In the genomic region with DNA sequence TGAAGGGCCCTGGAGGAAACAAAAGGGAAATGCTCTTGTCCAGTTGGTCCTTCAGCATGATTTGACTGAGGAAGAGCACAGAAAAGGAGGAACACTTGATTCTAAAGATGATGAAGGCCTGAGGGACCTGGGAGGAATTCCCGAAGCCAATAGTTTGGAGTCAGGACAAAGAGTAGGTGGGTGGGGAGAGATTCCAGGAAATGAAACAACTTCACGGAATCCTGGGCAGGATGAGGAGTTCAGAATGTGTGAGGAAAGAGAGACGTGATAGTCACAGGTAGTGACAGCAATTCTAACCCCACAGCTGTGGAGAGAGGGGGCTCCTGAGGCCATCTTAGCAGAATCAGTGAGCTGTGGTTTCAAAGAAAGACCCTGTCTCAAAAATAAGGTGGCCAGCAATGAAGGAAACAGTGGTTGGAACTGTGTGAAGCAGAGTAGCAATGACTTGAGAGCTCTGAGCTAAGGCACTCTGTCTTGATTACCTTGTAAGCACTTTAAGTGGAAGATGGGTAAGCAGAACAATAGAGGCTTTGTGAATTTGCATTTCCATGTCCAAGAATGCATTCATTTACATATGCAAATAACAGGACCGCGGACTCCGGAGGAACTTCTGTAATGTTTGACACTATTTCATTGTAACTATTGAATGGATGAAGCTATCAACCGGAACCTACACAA, we compare ENCODE assay signal across 24 mouse cellular contexts. TPM values are rescaled to one million over a fixed set of nuclear protein-coding genes. Genes with fewer than 3 reads are reported as not detected.
DNase-seq lines count a peak whose midpoint lies in the region; ATAC-seq and TF ChIP-seq lines count a peak whose summit lies in the region.
"Had no signal": no experiment of that assay in that cellular context is flagged by ENCODE, and none has a peak within 500 bp of the region (broad histone marks: within the 10 kb centered on the region; RNA-seq: fewer than 3 reads in every experiment).

No protein-coding gene starts in this region.

- DNase-seq in midbrain, postnatal 0 days (ENCODE audit: low spot score) = no peak
- DNase-seq in ES-E14 (ENCODE audit: low read depth, low spot score) = peak; percentile 68
- DNase-seq in splenic B cell, adult 2 months (ENCODE audit: low read depth, low spot score) = peak; percentile 60
- no peak for DNase-seq in right cerebral cortex, postnatal 25 days
- DNase-seq in right cerebral cortex, postnatal 14 days = no peak
- DNase-seq: adrenal gland, adult 2 months; adrenal gland, postnatal 25 days; cerebellum, adult 8-10 months; cerebellum, postnatal 14 days; embryo, embryonic 11 days; gastrocnemius, postnatal 14 days; heart, postnatal 4 days; kidney, adult 8-10 months had no signal

- H3K9me3 ChIP-seq in midbrain, embryonic 15.5 days = no peaks in the 10 kb centered on the region
- no peaks in the 10 kb centered on the region for H3K9me3 ChIP-seq in midbrain, postnatal 0 days (ENCODE audit: low read length)
- H3K9me3 ChIP-seq in E14TG2a.4 (ENCODE audit: low read length) (no peaks in the 10 kb centered on the region), ES-E14 (ENCODE audit: control insufficient read depth, insufficient read depth, low read depth, low read length) (no peaks in the 10 kb centered on the region)
- H3K9me3 ChIP-seq: embryonic facial prominence, embryonic 15.5 days; forebrain, embryonic 15.5 days; heart, embryonic 13.5 days; hindbrain, embryonic 15.5 days had no signal

- ATAC-seq in midbrain, embryonic 15.5 days (replicated peaks) = 0 out of 2 replicates have a peak, but pooled peaks have one; percentile 11
- no peak for ATAC-seq in midbrain, postnatal 0 days (ENCODE audit: low FRiP score)
- ATAC-seq: CD4-positive, CD25-positive, alpha-beta regulatory T cell, adult 4 months; forebrain, embryonic 15.5 days; inflammation-experienced regulatory T-cells, adult 6 months; intestine, postnatal 0 days had no signal

- H3K9ac ChIP-seq in midbrain, embryonic 15.5 days = no peak overlapping the region
- no peak overlapping the region for H3K9ac ChIP-seq in midbrain, postnatal 0 days (replicated peaks; ENCODE audit: low read length, poor library complexity, severe bottlenecking)
- H3K9ac ChIP-seq in ES-E14 (ENCODE audit: insufficient read depth, low read depth, low read length, poor library complexity, severe bottlenecking) = peak overlapping the region; percentile 67
- H3K9ac ChIP-seq: embryonic facial prominence, embryonic 15.5 days; forebrain, embryonic 15.5 days; heart, embryonic 13.5 days; hindbrain, embryonic 15.5 days had no signal

- no peaks in the 10 kb centered on the region for H3K4me1 ChIP-seq in midbrain, embryonic 15.5 days
- no peaks in the 10 kb centered on the region for H3K4me1 ChIP-seq in midbrain, postnatal 0 days (ENCODE audit: insufficient read depth, low read length)
- H3K4me1 ChIP-seq in E14TG2a.4 (replicated peaks; ENCODE audit: low read depth, low read length) (peaks cover 77% of the 10 kb centered on the region), ES-E14 (ENCODE audit: control insufficient read depth in 2 of 2, insufficient read depth in 2 of 2, low read length in 2 of 2, poor library complexity in 1 of 2) (peaks cover 18 to 29% of the 10 kb centered on the region in 2 experiments)
- H3K4me1 ChIP-seq: embryonic facial prominence, embryonic 15.5 days; hindbrain, embryonic 15.5 days had no signal

- H3K27me3 ChIP-seq in midbrain, embryonic 15.5 days (replicated peaks) = no peaks in the 10 kb centered on the region
- H3K27me3 ChIP-seq in midbrain, postnatal 0 days (ENCODE audit: insufficient read depth, low read length) = no peaks in the 10 kb centered on the region
- H3K27me3 ChIP-seq in E14TG2a.4 (ENCODE audit: insufficient read depth, low read length) = no peaks in the 10 kb centered on the region
- H3K27me3 ChIP-seq in splenic B cell, adult 2 months (ENCODE audit: control insufficient read depth, insufficient read depth, low read length, poor library complexity, severe bottlenecking) = no peaks in the 10 kb centered on the region
- H3K27me3 ChIP-seq: embryonic facial prominence, embryonic 15.5 days; forebrain, embryonic 15.5 days; heart, embryonic 13.5 days; hindbrain, embryonic 15.5 days had no signal

- WGBS in midbrain, embryonic 15.5 days = 44% methylated on average over 7 of the region's 7 CpGs
- WGBS in midbrain, postnatal 0 days = 46% methylated on average over 7 of the region's 7 CpGs

- in situ Hi-C loops in ES-E14 (cut with MboI; ENCODE audit: low sequenced_read_pairs in 2 of 2, unreplicated experiment in 2 of 2) = no loop called here

- no peak overlapping the region for H3K4me3 ChIP-seq in midbrain, embryonic 15.5 days
- no peak overlapping the region for H3K4me3 ChIP-seq in midbrain, postnatal 0 days (ENCODE audit: low read depth, low read length)
- H3K4me3 ChIP-seq in E14TG2a.4 (replicated peaks; ENCODE audit: low read length) = peak overlapping the region; percentile 35; the same call in 1 of the 2 replicates
- H3K4me3 ChIP-seq in ES-E14 (ENCODE audit: insufficient read depth in 1 of 2, low read depth in 1 of 2, low read length in 2 of 2, poor library complexity in 1 of 2, severe bottlenecking in 1 of 2) = peak overlapping the region in 1 of 2 experiments; percentile 4; a peak in 1 of 4 replicates
- H3K4me3 ChIP-seq: embryonic facial prominence, embryonic 15.5 days; erythroblast, embryonic 14.5 days; forebrain, embryonic 15.5 days; heart, embryonic 13.5 days; hindbrain, embryonic 15.5 days had no signal

- no peak overlapping the region for H3K27ac ChIP-seq in midbrain, embryonic 15.5 days
- H3K27ac ChIP-seq in midbrain, postnatal 0 days (ENCODE audit: low read depth, low read length) = no peak overlapping the region
- peak overlapping the region; percentile 100 for H3K27ac ChIP-seq in ES-E14 (ENCODE audit: insufficient read depth, low read depth, low read length, poor library complexity, severe bottlenecking)
- H3K27ac ChIP-seq: embryonic facial prominence, embryonic 15.5 days; forebrain, embryonic 15.5 days; heart, embryonic 13.5 days; hindbrain, embryonic 15.5 days had no signal

- H3K36me3 ChIP-seq in midbrain, embryonic 15.5 days (replicated peaks) = no peaks in the 10 kb centered on the region
- no peaks in the 10 kb centered on the region for H3K36me3 ChIP-seq in midbrain, postnatal 0 days (ENCODE audit: insufficient read depth, low read length)
- H3K36me3 ChIP-seq in E14TG2a.4 (ENCODE audit: insufficient read depth, low read length) (no peaks in the 10 kb centered on the region), ES-E14 (ENCODE audit: control insufficient read depth, insufficient read depth, low read length, poor library complexity, severe bottlenecking) (no peaks in the 10 kb centered on the region)
- no peaks in the 10 kb centered on the region for H3K36me3 ChIP-seq in splenic B cell, adult 2 months (ENCODE audit: control insufficient read depth, insufficient read depth, low read length, poor library complexity, severe bottlenecking)
- H3K36me3 ChIP-seq: embryonic facial prominence, embryonic 15.5 days; forebrain, embryonic 15.5 days; heart, embryonic 13.5 days; hindbrain, embryonic 15.5 days had no signal

- H3K4me2 ChIP-seq in midbrain, embryonic 15.5 days = no peak overlapping the region
- no peak overlapping the region for H3K4me2 ChIP-seq in midbrain, postnatal 0 days (ENCODE audit: low read depth, low read length, poor library complexity, severe bottlenecking)
- H3K4me2 ChIP-seq: embryonic facial prominence, embryonic 15.5 days; forebrain, embryonic 15.5 days; heart, embryonic 13.5 days; hindbrain, embryonic 15.5 days had no signal

- no peak for TF ChIP-seq CTCF in midbrain, postnatal 0 days (IDR thresholded peaks at IDR 0.05)
- no peak for TF ChIP-seq CTCF in E14TG2a.4 (conservative IDR thresholded peaks at IDR 0.05; ENCODE audit: low read length)

TF ChIP-seq in ES-E14, 5 proteins besides CTCF, POLR2A, EP300 and RAD21:
- TF ChIP-seq HCFC1 (IDR thresholded peaks at IDR 0.05; ENCODE audit: borderline replicate concordance, insufficient read depth, low read length) (no peak), MAFK (IDR thresholded peaks at IDR 0.05; ENCODE audit: insufficient read depth, low read depth, low read length) (0 out of 2 replicates have a peak, but pooled peaks have one; percentile 28), ZNF384 (IDR thresholded peaks at IDR 0.05; ENCODE audit: low read depth, low read length) (no peak), ZC3H11A (IDR thresholded peaks at IDR 0.05; ENCODE audit: borderline replicate concordance, low read depth, low read length) (no peak), CHD2 (IDR thresholded peaks at IDR 0.05; ENCODE audit: low read depth, low read length) (peak; percentile 47; the same call in 1 of the 2 replicates)

RNA-seq across cellular contexts. Expression of a gene that starts 25.1 kb away (rescaled TPM):
- polyA plus RNA-seq in midbrain, embryonic 15.5 days (2015; fragmentation: Nextera tagmentation; extraction: Ambion mirVana) = 9.7 and 11.2 TPM in 2 replicates
- 28.0 and 31.8 TPM in 2 replicates for total RNA-seq in midbrain, postnatal 0 days (2014; rRNA removed)
- 10.3 and 12.2 TPM in 2 replicates for polyA plus RNA-seq in midbrain, postnatal 0 days (2015; fragmentation: Nextera tagmentation; extraction: Ambion mirVana)
- total RNA-seq in ES-E14 (2012; rRNA removed) = 89.3 and 99.9 TPM in 2 replicates
- total RNA-seq: MEL had no signal
- polyA plus RNA-seq: erythroblast, embryonic 14.5 days had no signal

Comparison
In these comparisons a context has a peak if more than half of its experiments do, and no peak if none do; other contexts are left out.
1. DNase-seq: peak in ES-E14 (single experiment) and splenic B cell, adult 2 months (single experiment); none in midbrain, postnatal 0 days (single experiment), right cerebral cortex, postnatal 25 days (single experiment) and right cerebral cortex, postnatal 14 days (single experiment).